Mouse (Mus musculus): ENCODE measurements around the gene Prdm1. TPM values are rescaled to one million over a fixed set of nuclear protein-coding genes. Genes with fewer than 3 reads are reported as not detected.

Prdm1 gene
- polyA plus RNA-seq, 1 experiment from 2014 or later, result 1.9 TPM

DNA sequence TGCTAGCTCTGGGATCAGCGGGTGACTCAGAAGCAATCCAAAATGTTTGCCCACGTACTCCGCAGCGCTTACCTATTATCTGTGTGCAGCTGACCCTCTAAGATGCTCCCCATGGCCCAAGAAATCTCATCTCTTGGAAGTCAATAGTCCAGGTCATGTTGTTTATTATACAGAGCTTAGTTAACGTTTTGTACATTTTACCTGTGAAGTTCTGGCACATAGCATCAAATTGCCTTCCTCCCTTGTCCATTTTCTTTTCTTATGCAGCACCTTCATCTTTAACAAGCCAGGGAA is 1.7 kb upstream of the Prdm1 start:
- Histone ChIP-seq H3K4me1 (ENCODE audit: control insufficient read depth, insufficient read depth, low read length) (no peaks in the 10 kb centered on the region; the same call in none of the 2 replicates), H3K27me3 (ENCODE audit: control insufficient read depth, insufficient read depth, low read length) (peaks cover 17% of the 10 kb centered on the region), H3K9ac (replicated peaks; ENCODE audit: low read length) (peak overlapping the region; percentile 57), H3K27ac (replicated peaks; ENCODE audit: low read depth, low read length) (no peak overlapping the region), H3K36me3 (replicated peaks; ENCODE audit: control insufficient read depth, insufficient read depth, low read depth, low read length) (no peaks in the 10 kb centered on the region), H3K4me3 (ENCODE audit: low read depth, low read length) (peak overlapping the region; percentile 49), H3K4me2 (ENCODE audit: low read depth, low read length) (peak overlapping the region; percentile 80), H3K9me3 (replicated peaks; ENCODE audit: control insufficient read depth, low read length) (no peaks in the 10 kb centered on the region)
- 3% methylated on average over 5 of the region's 5 CpGs for WGBS
- DNase-seq (ENCODE audit: low spot score) (no peak), ATAC-seq (replicated peaks; ENCODE audit: insufficient number of reproducible peaks, low FRiP score, low TSS enrichment, low read depth) (no peak)

DNA sequence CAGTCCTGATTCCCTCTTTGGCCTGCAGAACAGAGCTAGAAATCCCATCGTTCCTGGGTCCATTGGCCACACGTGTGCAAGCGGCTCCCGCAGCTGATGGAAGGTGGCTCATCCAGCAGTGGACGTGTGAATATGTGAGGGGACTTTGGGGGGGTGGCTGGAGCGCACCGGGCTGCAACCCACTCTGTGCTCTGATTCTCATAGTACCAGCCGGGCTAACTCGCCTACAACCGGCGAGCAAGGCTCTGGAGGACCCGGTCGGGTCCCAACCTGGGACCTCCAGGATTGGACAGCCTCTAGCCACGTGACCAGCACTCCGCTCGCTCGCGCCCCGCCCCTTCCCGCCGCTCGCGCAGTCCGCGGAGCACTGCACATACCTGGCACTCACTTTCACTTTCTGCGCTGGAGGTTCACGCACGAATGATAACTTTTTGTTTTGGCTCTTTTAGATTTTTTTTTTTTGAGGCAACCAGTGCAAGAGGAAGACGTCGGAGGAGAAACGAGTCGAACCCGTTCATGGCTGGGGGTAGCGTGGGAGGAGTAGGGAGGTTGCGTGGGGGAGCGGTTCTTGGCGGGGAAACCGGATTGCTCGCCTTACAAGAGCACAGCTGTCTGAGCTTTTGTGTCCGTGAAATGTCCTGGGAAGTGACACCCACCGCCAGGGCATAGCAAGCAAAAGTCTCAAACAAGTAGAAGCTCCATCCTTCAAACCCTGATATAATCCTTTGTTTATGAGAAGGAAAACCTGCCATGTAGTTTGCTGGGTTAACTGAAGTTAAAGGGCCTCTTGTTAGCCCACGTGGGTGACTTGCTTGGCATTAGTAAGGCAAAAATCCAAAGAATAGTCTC is 1.1 kb upstream of the Prdm1 start:
- H3K9me3 ChIP-seq (replicated peaks; ENCODE audit: control insufficient read depth, low read length), result no peaks in the 10 kb centered on the region
- no peaks in the 10 kb centered on the region; the same call in none of the 2 replicates for H3K4me1 ChIP-seq (ENCODE audit: control insufficient read depth, insufficient read depth, low read length)
- no peak overlapping the region for H3K27ac ChIP-seq (replicated peaks; ENCODE audit: low read depth, low read length)
- peaks cover 17% of the 10 kb centered on the region for H3K27me3 ChIP-seq (ENCODE audit: control insufficient read depth, insufficient read depth, low read length)
- H3K4me3 ChIP-seq (ENCODE audit: low read depth, low read length), result peak overlapping the region; percentile 49
- ATAC-seq (replicated peaks; ENCODE audit: insufficient number of reproducible peaks, low FRiP score, low TSS enrichment, low read depth) (peak; percentile 97), DNase-seq (ENCODE audit: low spot score) (peak; percentile 92)
- H3K4me2 ChIP-seq (ENCODE audit: low read depth, low read length), result peak overlapping the region; percentile 80
- no peaks in the 10 kb centered on the region for H3K36me3 ChIP-seq (replicated peaks; ENCODE audit: control insufficient read depth, insufficient read depth, low read depth, low read length)
- WGBS, result under 1% methylated on average over 42 of the region's 42 CpGs
- H3K9ac ChIP-seq (replicated peaks; ENCODE audit: low read length), result peak overlapping the region; percentile 57

DNA sequence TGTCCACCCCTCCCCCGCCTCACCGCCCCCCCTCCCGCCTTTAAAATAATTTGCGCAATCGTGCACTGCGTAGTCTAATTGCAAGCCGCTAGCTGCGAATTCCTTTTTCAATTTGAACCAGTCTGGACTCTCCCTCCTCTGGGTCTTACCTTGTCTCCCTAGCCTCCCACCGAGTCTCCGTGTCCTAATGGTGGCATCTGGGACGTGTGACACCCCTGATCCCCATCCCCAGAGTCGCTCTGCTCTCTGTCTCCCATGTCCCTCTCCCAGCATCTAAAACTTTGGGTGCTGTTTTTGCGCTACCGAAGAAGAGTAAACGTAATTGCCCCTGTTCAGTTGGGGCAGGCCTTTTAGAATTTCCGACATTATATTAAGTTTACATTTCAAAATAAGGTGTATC is 650 bp downstream of the Prdm1 start:
- H3K9ac ChIP-seq (replicated peaks; ENCODE audit: low read length), result no peak overlapping the region; the same call in 1 of the 2 replicates
- H3K27ac ChIP-seq (replicated peaks; ENCODE audit: low read depth, low read length), result no peak overlapping the region
- under 1% methylated on average over 16 of the region's 16 CpGs for WGBS
- peaks cover 17% of the 10 kb centered on the region for H3K27me3 ChIP-seq (ENCODE audit: control insufficient read depth, insufficient read depth, low read length)
- no peaks in the 10 kb centered on the region; the same call in none of the 2 replicates for H3K4me1 ChIP-seq (ENCODE audit: control insufficient read depth, insufficient read depth, low read length)
- peak overlapping the region; percentile 41 for H3K4me2 ChIP-seq (ENCODE audit: low read depth, low read length)
- peak overlapping the region; percentile 13 for H3K4me3 ChIP-seq (ENCODE audit: low read depth, low read length)
- DNase-seq (ENCODE audit: low spot score) (no peak), ATAC-seq (replicated peaks; ENCODE audit: insufficient number of reproducible peaks, low FRiP score, low TSS enrichment, low read depth) (no peak)
- H3K9me3 ChIP-seq (replicated peaks; ENCODE audit: control insufficient read depth, low read length), result no peaks in the 10 kb centered on the region
- H3K36me3 ChIP-seq (replicated peaks; ENCODE audit: control insufficient read depth, insufficient read depth, low read depth, low read length), result no peaks in the 10 kb centered on the region

DNA sequence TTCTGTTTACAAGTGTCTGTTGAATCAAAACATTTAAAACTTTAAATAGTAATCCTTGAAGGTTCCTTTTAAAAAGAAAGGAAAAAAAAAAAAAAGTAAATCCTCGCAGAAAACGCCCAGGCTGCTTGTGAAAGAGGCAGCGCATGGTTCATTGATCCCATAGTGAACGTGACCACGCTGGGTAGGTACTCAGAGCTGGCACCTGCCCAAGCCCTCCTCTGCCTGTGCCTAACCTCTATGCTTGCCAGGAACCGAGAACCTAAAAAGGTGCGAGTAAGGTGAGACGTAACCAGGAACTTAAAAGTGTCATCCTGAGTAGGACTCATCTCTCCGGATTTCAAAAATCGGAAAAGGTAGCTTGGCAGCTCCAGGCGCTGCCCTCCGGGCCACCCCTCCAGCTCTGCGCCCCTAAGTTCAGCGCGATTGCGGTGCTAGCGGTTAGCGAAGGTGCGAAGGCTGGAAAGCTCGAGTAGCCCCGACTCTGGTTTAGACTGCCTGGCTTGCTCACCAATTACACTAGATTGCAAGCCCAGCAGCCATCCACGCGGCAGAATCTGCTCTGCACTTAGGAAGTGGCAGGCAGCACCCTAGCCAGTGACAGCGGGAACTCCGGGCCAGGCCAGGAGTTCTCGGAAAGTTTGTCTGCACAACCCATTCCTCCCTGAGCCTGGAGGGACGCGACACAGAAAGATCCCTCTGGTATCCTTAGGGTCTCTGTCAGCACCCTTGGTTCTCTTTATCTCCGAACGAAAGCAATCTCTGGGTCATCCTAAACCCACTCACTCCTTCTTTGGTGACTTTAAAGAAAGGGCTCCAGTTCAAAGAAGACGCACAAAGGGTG is 1.3 kb downstream of the Prdm1 start:
- ATAC-seq (replicated peaks; ENCODE audit: insufficient number of reproducible peaks, low FRiP score, low TSS enrichment, low read depth), result no peak
- WGBS, result under 1% methylated on average over 31 of the region's 31 CpGs
- H3K9ac ChIP-seq (replicated peaks; ENCODE audit: low read length), result peak overlapping the region; percentile 28; the same call in 1 of the 2 replicates

DNA sequence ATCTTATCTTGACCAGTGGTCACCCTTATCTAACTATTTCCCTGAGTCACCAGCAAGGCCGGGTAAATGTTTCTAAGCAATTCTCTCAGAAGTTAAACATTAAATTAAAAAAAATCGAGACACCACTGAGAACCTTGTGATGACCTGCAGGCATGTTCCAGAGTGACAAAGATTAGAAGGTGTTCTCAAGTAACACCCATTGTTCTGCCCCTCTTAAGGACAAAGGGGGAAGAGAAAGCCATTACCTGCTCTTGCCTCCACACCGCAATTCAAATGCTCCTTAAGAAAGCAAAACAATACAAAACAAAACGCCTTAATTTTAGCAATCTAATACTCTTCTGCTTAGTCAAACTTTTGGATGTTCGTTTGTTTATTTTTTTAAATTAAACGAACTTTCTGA is 8.1 kb downstream of the Prdm1 start:
- H3K4me1 ChIP-seq (ENCODE audit: control insufficient read depth, insufficient read depth, low read length), result no peaks in the 10 kb centered on the region
- H3K27ac ChIP-seq (replicated peaks; ENCODE audit: low read depth, low read length), result no peak overlapping the region
- no peaks in the 10 kb centered on the region for H3K9me3 ChIP-seq (replicated peaks; ENCODE audit: control insufficient read depth, low read length)
- no peak overlapping the region for H3K4me3 ChIP-seq (ENCODE audit: low read depth, low read length)
- no peak for DNase-seq (ENCODE audit: low spot score)
- no peaks in the 10 kb centered on the region for H3K36me3 ChIP-seq (replicated peaks; ENCODE audit: control insufficient read depth, insufficient read depth, low read depth, low read length)
- ATAC-seq (replicated peaks; ENCODE audit: insufficient number of reproducible peaks, low FRiP score, low TSS enrichment, low read depth), result no peak
- no peak overlapping the region for H3K9ac ChIP-seq (replicated peaks; ENCODE audit: low read length)
- WGBS, result 26% methylated on average over 6 of the region's 6 CpGs
- H3K4me2 ChIP-seq (ENCODE audit: low read depth, low read length), result no peak overlapping the region
- no peaks in the 10 kb centered on the region for H3K27me3 ChIP-seq (ENCODE audit: control insufficient read depth, insufficient read depth, low read length)

More for the DNA sequence above, 1.3 kb downstream of the Prdm1 start:
- Histone ChIP-seq H3K27me3 (ENCODE audit: control insufficient read depth, insufficient read depth, low read length) (peaks cover 17% of the 10 kb centered on the region), H3K36me3 (replicated peaks; ENCODE audit: control insufficient read depth, insufficient read depth, low read depth, low read length) (no peaks in the 10 kb centered on the region), H3K4me1 (ENCODE audit: control insufficient read depth, insufficient read depth, low read length) (no peaks in the 10 kb centered on the region; the same call in none of the 2 replicates), H3K4me3 (ENCODE audit: low read depth, low read length) (peak overlapping the region; percentile 13), H3K4me2 (ENCODE audit: low read depth, low read length) (peak overlapping the region; percentile 41), H3K9me3 (replicated peaks; ENCODE audit: control insufficient read depth, low read length) (no peaks in the 10 kb centered on the region), H3K27ac (replicated peaks; ENCODE audit: low read depth, low read length) (no peak overlapping the region)
- peak; percentile 39 for DNase-seq (ENCODE audit: low spot score)

DNA sequence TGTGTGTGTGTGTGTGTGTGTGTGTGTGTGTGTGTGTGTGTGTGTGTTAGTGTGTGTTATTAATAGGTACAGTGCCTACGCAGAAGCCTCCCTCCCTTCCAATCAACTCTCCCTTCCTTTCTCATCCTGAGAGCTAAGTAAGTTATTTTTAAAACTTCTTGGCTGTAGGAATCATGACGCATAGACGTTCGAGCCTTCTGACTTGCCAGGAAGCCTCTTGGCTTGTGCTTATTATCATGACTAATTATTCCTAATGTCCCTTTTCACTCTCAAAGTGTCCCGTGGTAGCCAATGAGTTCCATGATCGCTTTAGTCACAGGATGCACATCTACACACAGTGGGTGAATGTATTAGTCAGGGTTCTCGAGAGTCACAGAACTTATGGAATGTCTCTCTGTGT is 9.7 kb downstream of the Prdm1 start:
- Histone ChIP-seq H3K27ac (replicated peaks; ENCODE audit: low read depth, low read length) (no peak overlapping the region), H3K4me3 (ENCODE audit: low read depth, low read length) (no peak overlapping the region), H3K9me3 (replicated peaks; ENCODE audit: control insufficient read depth, low read length) (no peaks in the 10 kb centered on the region), H3K36me3 (replicated peaks; ENCODE audit: control insufficient read depth, insufficient read depth, low read depth, low read length) (no peaks in the 10 kb centered on the region), H3K9ac (replicated peaks; ENCODE audit: low read length) (no peak overlapping the region), H3K4me2 (ENCODE audit: low read depth, low read length) (no peak overlapping the region), H3K4me1 (ENCODE audit: control insufficient read depth, insufficient read depth, low read length) (no peaks in the 10 kb centered on the region), H3K27me3 (ENCODE audit: control insufficient read depth, insufficient read depth, low read length) (no peaks in the 10 kb centered on the region)
- WGBS, result 77% methylated on average over 7 of the region's 7 CpGs
- ATAC-seq (replicated peaks; ENCODE audit: insufficient number of reproducible peaks, low FRiP score, low TSS enrichment, low read depth) (no peak), DNase-seq (ENCODE audit: low spot score) (no peak)

DNA sequence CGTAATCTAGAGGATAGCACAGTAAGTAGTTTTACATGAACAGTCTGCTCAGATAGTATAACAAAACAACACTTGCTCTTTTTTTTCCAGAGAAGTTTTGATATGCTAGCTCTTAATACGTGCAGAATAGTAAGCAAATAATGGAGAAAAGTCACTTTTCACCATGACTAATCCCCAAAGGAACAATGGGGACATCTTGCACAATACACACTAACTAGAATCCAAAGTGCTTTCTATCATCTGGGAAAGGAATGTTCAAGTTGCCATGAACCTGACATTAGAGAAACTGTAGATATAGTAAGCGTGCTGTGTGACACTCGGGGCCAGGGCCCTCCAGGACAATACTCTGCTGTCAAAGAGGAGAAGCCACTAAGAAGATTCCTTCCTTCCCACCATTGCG is 15.2 kb downstream of the Prdm1 start:
- H3K9ac ChIP-seq (replicated peaks; ENCODE audit: low read length), result no peak overlapping the region
- no peaks in the 10 kb centered on the region for H3K27me3 ChIP-seq (ENCODE audit: control insufficient read depth, insufficient read depth, low read length)
- no peak for DNase-seq (ENCODE audit: low spot score)
- no peak for ATAC-seq (replicated peaks; ENCODE audit: insufficient number of reproducible peaks, low FRiP score, low TSS enrichment, low read depth)
- H3K27ac ChIP-seq (replicated peaks; ENCODE audit: low read depth, low read length), result no peak overlapping the region
- no peak overlapping the region for H3K4me3 ChIP-seq (ENCODE audit: low read depth, low read length)
- WGBS, result 85% methylated on average over 5 of the region's 5 CpGs
- H3K9me3 ChIP-seq (replicated peaks; ENCODE audit: control insufficient read depth, low read length), result no peaks in the 10 kb centered on the region
- H3K4me1 ChIP-seq (ENCODE audit: control insufficient read depth, insufficient read depth, low read length), result no peaks in the 10 kb centered on the region
- no peak overlapping the region for H3K4me2 ChIP-seq (ENCODE audit: low read depth, low read length)
- H3K36me3 ChIP-seq (replicated peaks; ENCODE audit: control insufficient read depth, insufficient read depth, low read depth, low read length), result no peaks in the 10 kb centered on the region

DNA sequence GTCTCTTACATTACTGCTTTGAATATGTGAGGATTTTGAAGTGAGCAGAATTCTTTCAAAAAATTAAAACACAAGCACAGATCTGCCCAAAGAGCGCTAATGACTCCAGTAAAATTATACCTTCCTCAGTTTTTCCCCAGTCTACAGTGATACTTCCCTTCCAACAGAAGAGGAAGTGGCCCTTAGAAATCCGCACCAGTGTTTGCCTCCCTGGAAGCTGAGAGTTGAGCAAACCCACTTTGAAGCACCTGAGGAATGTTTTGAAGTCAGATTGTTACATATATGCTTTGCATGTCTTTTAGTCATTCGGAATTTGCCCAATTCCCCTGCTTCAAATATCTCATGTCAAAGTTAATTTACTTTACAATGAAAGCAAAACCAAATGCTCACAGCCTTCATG is 17.3 kb downstream of the Prdm1 start:
- Histone ChIP-seq H3K4me1 (ENCODE audit: control insufficient read depth, insufficient read depth, low read length) (no peaks in the 10 kb centered on the region), H3K27me3 (ENCODE audit: control insufficient read depth, insufficient read depth, low read length) (no peaks in the 10 kb centered on the region), H3K4me3 (ENCODE audit: low read depth, low read length) (no peak overlapping the region), H3K4me2 (ENCODE audit: low read depth, low read length) (no peak overlapping the region), H3K36me3 (replicated peaks; ENCODE audit: control insufficient read depth, insufficient read depth, low read depth, low read length) (no peaks in the 10 kb centered on the region), H3K9ac (replicated peaks; ENCODE audit: low read length) (no peak overlapping the region), H3K27ac (replicated peaks; ENCODE audit: low read depth, low read length) (no peak overlapping the region), H3K9me3 (replicated peaks; ENCODE audit: control insufficient read depth, low read length) (no peaks in the 10 kb centered on the region)
- ATAC-seq (replicated peaks; ENCODE audit: insufficient number of reproducible peaks, low FRiP score, low TSS enrichment, low read depth) (no peak), DNase-seq (ENCODE audit: low spot score) (no peak)
- 63% methylated on average over 3 of the region's 3 CpGs for WGBS
